Mouse (Mus musculus) embryonic facial prominence, embryonic 11.5 days (tissue): ENCODE measurements around the gene Entpd7. TPM values are rescaled to one million over a fixed set of nuclear protein-coding genes. Genes with fewer than 3 reads are reported as not detected.

Experiments
- ATAC-seq: fragments of 200-750 bp; cut with Nextera tagmentation; replicated peaks from 2 replicates; pipeline ENCODE4 v1.8.0; 2017; ENCODE audit warnings: low read depth; ENCODE audit not compliant: insufficient number of reproducible peaks, low FRiP score, low TSS enrichment
- DNase-seq: peaks from one replicate; pipeline ENCODE4 v3.0.0-alpha.2; 2015; ENCODE audit warnings: low spot score
- H3K27ac ChIP-seq: fragments of 300-500 bp; sonication (generic); replicated peaks from 2 replicates; pipeline ENCODE4 v1.5.1; 2014; ENCODE audit warnings: mild to moderate bottlenecking, low read depth, low read length, control low read depth
- H3K27me3 ChIP-seq: fragments of 300-500 bp; sonication (generic); 2 replicates; pipeline ENCODE4 v1.6.1; 2014; ENCODE audit warnings: mild to moderate bottlenecking, low read length, moderate library complexity, mixed read lengths; ENCODE audit not compliant: control insufficient read depth, insufficient read depth
- H3K36me3 ChIP-seq: fragments of 300-500 bp; sonication (generic); replicated peaks from 2 replicates; pipeline ENCODE4 v1.6.1; 2014; ENCODE audit warnings: low read depth, mild to moderate bottlenecking, low read length, moderate library complexity, mixed read lengths; ENCODE audit not compliant: control insufficient read depth, insufficient read depth
- H3K4me1 ChIP-seq: fragments of 300-500 bp; sonication (generic); 2 replicates; pipeline ENCODE4 v1.6.1; 2014; ENCODE audit warnings: low read length, mixed read lengths; ENCODE audit not compliant: control insufficient read depth, insufficient read depth
- H3K4me2 ChIP-seq: fragments of 300-500 bp; sonication (generic); 2 replicates; pipeline ENCODE4 v1.6.1; 2014; ENCODE audit warnings: low read depth, mild to moderate bottlenecking, control low read depth, low read length, moderate library complexity
- H3K4me3 ChIP-seq: fragments of 300-500 bp; sonication (generic); 2 replicates; pipeline ENCODE4 v1.5.1; 2014; ENCODE audit warnings: low read depth, low read length, control low read depth
- H3K9ac ChIP-seq: fragments of 300-500 bp; sonication (generic); replicated peaks from 2 replicates; pipeline ENCODE4 v1.6.1; 2014; ENCODE audit warnings: mild to moderate bottlenecking, control low read depth, low read length
- H3K9me3 ChIP-seq: fragments of 300-500 bp; sonication (generic); replicated peaks from 2 replicates; pipeline ENCODE4 v1.6.1; 2016; ENCODE audit warnings: mild to moderate bottlenecking, low read length, inconsistent platforms, mixed read lengths; ENCODE audit not compliant: control insufficient read depth
- WGBS: fragments of 180-500 bp; shearing (Covaris S2); extraction: QIAGEN DNeasy Blood & Tissue Kit; methylation state at CpG from one replicate; pipeline ENCODE4 v1.1.7; 2014; 5-methylcytosine and 5-hydroxymethylcytosine counted together
- polyA plus RNA-seq: library from polyadenylated mRNA; unstranded; fragments of >200 nt; fragmentation: Nextera tagmentation; extraction: Ambion mirVana; gene quantifications from 2 replicates; pipeline ENCODE4 v1.2.1, GENCODE M21; 2014

Gene Entpd7
- polyA plus RNA-seq, 1 experiment from 2014 or later: 9.6 TPM

- ATAC-seq: no peak
- Histone ChIP-seq H3K9me3 (no peaks in the 10 kb centered on the region), H3K4me3 (no peak overlapping the region), H3K9ac (no peak overlapping the region), H3K4me1 (no peaks in the 10 kb centered on the region), H3K27ac (no peak overlapping the region), H3K27me3 (no peaks in the 10 kb centered on the region), H3K36me3 (no peaks in the 10 kb centered on the region; the same call in 1 of the 2 replicates), H3K4me2 (no peak overlapping the region)
- DNase-seq: no peak
- 81% methylated on average over 10 of the region's 10 CpGs for WGBS
Observed at GRCm38 (mm10) chr19:43723501-43723900, 34.0 kb downstream of the Entpd7 start.

- WGBS: 92% methylated on average over 20 of the region's 20 CpGs
- H3K4me3 ChIP-seq: no peak overlapping the region
- DNase-seq (no peak), ATAC-seq (no peak)
- no peaks in the 10 kb centered on the region for H3K4me1 ChIP-seq
- H3K27ac ChIP-seq: no peak overlapping the region
- H3K27me3 ChIP-seq: no peaks in the 10 kb centered on the region
- no peak overlapping the region for H3K4me2 ChIP-seq
- no peaks in the 10 kb centered on the region; the same call in 1 of the 2 replicates for H3K36me3 ChIP-seq
- no peaks in the 10 kb centered on the region for H3K9me3 ChIP-seq
- H3K9ac ChIP-seq: no peak overlapping the region
Observed at GRCm38 (mm10) chr19:43724194-43724593, 34.7 kb downstream of the Entpd7 start.

- H3K9me3 ChIP-seq: no peaks in the 10 kb centered on the region
- no peak overlapping the region for H3K4me2 ChIP-seq
- DNase-seq (no peak), ATAC-seq (peak; percentile 34; the same call in 1 of the 2 replicates)
- no peaks in the 10 kb centered on the region for H3K4me1 ChIP-seq
- no peak overlapping the region for H3K27ac ChIP-seq
- 87% methylated on average over 7 of the region's 7 CpGs for WGBS
- H3K27me3 ChIP-seq: no peaks in the 10 kb centered on the region
- no peaks in the 10 kb centered on the region; the same call in 1 of the 2 replicates for H3K36me3 ChIP-seq
- H3K4me3 ChIP-seq: no peak overlapping the region
- no peak overlapping the region for H3K9ac ChIP-seq
Observed at GRCm38 (mm10) chr19:43724821-43725220, 35.3 kb downstream of the Entpd7 start.

GRCm38 (mm10) chr19:43726510-43727146 lies 37.2 kb downstream of the Entpd7 start:
- Histone ChIP-seq H3K4me2 (no peak overlapping the region), H3K4me1 (no peaks in the 10 kb centered on the region), H3K9me3 (no peaks in the 10 kb centered on the region), H3K4me3 (no peak overlapping the region), H3K9ac (no peak overlapping the region), H3K27ac (no peak overlapping the region), H3K36me3 (no peaks in the 10 kb centered on the region; the same call in 1 of the 2 replicates), H3K27me3 (no peaks in the 10 kb centered on the region)
- WGBS: 91% methylated on average over 15 of the region's 15 CpGs
- ATAC-seq (no peak), DNase-seq (no peak)

GRCm38 (mm10) chr19:43729296-43730036 lies 40.0 kb downstream of the Entpd7 start:
- peak; percentile 56; the same call in 1 of the 2 replicates for ATAC-seq
- H3K9ac ChIP-seq: peak overlapping the region; percentile 68
- 35% methylated on average over 22 of the region's 22 CpGs for WGBS
- H3K9me3 ChIP-seq: no peaks in the 10 kb centered on the region
- H3K27ac ChIP-seq: peak overlapping the region; percentile 5
- no peaks in the 10 kb centered on the region; the same call in none of the 2 replicates for H3K36me3 ChIP-seq
- peak; percentile 39 for DNase-seq
- H3K4me2 ChIP-seq: peak overlapping the region; percentile 35
- H3K4me1 ChIP-seq: no peaks in the 10 kb centered on the region
- peak overlapping the region; percentile 18 for H3K4me3 ChIP-seq
- H3K27me3 ChIP-seq: no peaks in the 10 kb centered on the region

- H3K4me3 ChIP-seq: peak overlapping the region; percentile 18
- peak overlapping the region; percentile 35 for H3K4me2 ChIP-seq
- WGBS: 22% methylated on average over 8 of the region's 8 CpGs
- peak overlapping the region; percentile 5; the same call in 1 of the 2 replicates for H3K27ac ChIP-seq
- H3K4me1 ChIP-seq: no peaks in the 10 kb centered on the region
- H3K36me3 ChIP-seq: no peaks in the 10 kb centered on the region; the same call in none of the 2 replicates
- H3K9ac ChIP-seq: peak overlapping the region; percentile 68
- ATAC-seq: no peak
- peak; percentile 61 for DNase-seq
- no peaks in the 10 kb centered on the region for H3K27me3 ChIP-seq
- no peaks in the 10 kb centered on the region for H3K9me3 ChIP-seq
Observed at GRCm38 (mm10) chr19:43730037-43730428, 40.6 kb downstream of the Entpd7 start.

GRCm38 (mm10) chr19:43731157-43731556 lies 41.7 kb downstream of the Entpd7 start:
- H3K9me3 ChIP-seq: no peaks in the 10 kb centered on the region
- no peaks in the 10 kb centered on the region for H3K27me3 ChIP-seq
- H3K4me2 ChIP-seq: no peak overlapping the region
- no peaks in the 10 kb centered on the region; the same call in none of the 2 replicates for H3K36me3 ChIP-seq
- no peak overlapping the region for H3K27ac ChIP-seq
- 67% methylated on average over 7 of the region's 7 CpGs for WGBS
- no peaks in the 10 kb centered on the region for H3K4me1 ChIP-seq
- H3K4me3 ChIP-seq: no peak overlapping the region
- DNase-seq (no peak), ATAC-seq (no peak)
- H3K9ac ChIP-seq: no peak overlapping the region

- Histone ChIP-seq H3K27ac (no peak overlapping the region), H3K9ac (no peak overlapping the region), H3K36me3 (peaks cover 8% of the 10 kb centered on the region), H3K9me3 (no peaks in the 10 kb centered on the region), H3K4me3 (no peak overlapping the region), H3K4me2 (no peak overlapping the region), H3K4me1 (no peaks in the 10 kb centered on the region), H3K27me3 (no peaks in the 10 kb centered on the region)
- DNase-seq (no peak), ATAC-seq (no peak)
- 94% methylated on average over 10 of the region's 10 CpGs for WGBS
Observed at GRCm38 (mm10) chr19:43738409-43738808, 48.9 kb downstream of the Entpd7 start.
